Mouse (Mus musculus): ENCODE measurements around the gene Cc2d1a.

Cc2d1a gene

DNA sequence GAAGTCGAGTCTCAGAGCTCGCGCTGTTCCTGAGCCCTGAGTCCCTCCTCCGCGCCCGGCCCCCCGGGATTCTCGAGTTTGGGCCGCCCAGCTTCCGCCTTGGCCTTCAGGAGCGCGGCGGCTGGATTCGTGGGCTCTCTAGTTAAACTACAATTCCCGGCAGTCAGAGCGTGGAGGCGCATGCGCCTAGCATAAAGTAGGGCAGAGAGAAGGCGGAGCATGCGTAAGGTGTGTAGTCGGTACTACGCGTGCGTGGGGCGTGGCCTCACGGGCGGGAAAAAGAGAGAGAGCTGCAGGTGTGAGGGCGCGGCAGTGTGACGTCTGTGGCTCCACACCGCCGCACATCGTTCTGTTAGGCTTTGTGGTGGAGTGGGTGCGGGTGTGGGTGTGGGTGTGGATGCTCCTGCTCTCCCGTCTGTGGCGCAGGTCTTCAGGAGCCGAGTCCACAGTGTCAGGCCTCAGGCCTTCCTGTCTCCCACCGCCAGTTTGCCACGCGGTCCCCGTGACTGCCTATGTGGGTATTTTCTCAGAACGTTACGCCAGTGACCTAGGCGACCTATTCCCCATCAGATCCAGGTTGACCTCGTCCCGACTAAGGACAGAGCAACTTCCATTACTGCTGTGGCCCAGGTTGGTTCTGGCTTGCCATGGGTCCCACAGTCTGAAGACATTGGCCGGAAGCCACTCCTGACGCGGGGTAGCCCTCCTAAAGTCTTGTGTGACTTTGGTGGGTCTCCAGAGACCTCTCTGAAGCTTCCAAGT, at the start of gene Cc2d1a, which contains the start of gene 4930432K21Rik:
Gene Cc2d1a (minus strand): TSS at position 168 of the 762 bp plus-strand sequence.
Gene 4930432K21Rik (plus strand): TSS at position 257 of the 762 bp plus-strand sequence.
- peak; percentile 94 to 95 for DNase-seq (ENCODE audit: low spot score in 2 of 2)

DNA sequence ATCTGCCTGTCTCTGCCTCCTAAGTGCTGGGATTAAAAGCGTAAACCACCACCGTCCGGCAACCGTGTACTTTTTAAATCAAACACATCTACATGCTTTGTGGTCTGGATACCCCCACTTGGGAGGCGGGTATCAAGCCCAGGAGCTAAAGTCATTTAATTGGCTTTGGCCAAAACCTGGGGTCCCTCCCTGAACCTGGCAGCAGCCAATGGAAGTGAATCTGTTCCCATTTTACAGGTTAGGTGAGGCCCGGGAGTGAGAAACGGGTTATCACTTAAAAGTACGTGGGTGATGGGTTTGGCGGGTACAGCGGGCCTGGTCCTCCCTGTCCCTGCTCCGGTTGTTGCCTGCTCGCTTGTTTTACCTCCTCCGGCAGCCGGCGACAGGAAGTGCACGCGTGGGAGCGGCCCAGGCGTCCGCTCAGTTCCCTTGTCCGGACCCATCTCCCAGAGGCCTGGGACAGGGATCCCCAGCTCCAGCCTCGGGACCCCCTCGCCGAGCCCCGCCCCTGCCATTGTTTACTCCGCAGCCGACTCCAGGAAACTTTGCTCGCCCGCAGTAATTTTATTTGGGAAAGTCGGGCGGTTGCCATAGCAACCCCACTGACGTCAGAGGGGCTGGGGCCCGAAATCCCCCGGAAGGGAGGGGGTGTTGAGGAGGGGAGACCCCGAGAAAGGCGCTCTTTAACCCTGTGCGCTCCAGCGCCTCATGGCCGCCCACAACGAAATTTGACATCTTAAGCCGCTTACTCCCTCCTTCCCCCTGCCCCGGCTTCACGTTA, 49.6 kb upstream of the Cc2d1a start:
- peak; percentile 79 to 80 for DNase-seq (ENCODE audit: low spot score in 2 of 2)

DNA sequence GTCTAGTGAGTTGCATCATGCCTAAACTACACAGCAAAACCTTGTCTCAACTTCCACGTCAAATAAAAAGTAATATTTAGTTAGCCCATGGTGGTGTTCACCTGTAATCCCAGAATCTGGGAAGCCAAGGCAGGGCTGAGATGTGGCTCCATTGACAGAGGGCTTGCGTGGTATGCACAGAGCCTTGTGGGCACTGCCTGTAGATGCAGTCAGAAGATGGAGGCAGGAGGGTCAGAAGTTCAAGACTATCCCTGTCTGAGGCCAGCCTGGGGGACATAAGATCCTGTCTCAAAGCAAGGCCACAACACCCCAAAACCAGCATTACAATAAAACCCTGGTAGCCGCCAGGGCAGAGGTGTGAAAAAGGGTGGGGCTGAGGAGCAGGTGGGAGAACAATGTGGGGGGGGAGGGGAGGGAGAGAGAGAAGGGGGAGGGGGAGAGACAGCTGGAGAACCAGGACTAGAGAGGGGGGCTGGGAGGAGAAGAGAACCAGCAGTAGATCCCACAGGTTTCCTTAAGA, 46.5 kb upstream of the Cc2d1a start:
- DNase-seq (ENCODE audit: low spot score in 2 of 2), result no peak

DNA sequence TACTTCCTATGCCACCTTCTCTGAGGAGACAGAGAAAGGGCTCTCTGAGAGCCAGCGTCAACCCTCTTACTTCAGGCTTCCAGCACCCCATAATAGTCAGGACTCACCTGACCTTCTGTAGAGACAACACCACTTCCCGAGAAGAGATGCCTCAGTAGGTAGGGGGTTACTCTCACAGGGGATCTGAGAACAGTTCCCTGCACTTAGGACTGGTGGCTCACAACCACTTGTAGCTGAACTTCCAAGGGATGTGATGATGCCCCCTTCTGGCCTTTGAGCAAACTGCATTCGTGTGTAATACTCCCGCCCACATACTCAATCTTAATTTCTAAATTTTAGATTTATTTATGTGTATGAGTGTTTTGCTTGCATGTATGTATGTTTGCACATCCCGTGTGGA, 45.8 kb upstream of the Cc2d1a start:
- DNase-seq (ENCODE audit: low spot score in 2 of 2), result no peak

DNA sequence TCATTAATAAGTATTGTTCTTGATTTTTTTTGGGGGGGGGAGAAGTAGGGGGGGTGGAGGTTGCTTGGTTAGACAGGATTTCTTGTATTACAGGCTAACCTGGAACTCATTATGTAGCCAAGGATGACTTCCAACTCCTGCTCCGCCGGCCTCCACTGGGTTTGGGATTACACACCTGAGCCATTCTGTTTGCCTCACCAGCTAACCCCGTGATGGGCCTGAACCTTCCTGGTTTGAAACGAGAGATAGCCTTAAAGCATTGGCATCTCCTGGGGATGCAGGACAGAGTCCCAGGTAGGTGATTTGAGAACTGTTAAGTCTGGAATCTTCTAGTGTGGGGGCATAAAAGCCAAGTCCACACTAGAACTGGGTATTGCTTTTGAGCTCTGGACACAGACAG, 45.4 kb upstream of the Cc2d1a start:
- no peak for DNase-seq (ENCODE audit: low spot score in 2 of 2)

DNA sequence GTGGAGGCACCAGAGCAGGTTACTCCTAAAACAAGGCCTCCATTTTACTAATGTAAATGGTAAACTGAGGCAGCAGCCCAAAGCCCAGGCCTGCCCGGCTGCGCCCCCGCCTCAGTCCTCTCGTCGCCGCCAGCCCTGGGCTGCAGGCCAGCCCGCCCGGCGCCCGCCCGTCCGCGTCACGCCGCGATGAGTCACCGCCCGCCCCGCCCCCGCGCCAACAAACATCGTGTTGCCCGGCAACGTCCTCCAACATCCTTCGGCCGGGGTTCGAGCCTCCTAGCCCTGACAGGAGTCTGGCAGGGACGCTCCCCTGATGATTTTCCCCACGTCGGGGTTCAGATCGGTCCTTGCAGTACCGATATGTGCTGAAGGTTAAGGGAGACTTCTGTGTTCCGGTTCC, 44.8 kb upstream of the Cc2d1a start:
- DNase-seq (ENCODE audit: low spot score in 2 of 2), result peak in 1 of 2 experiments; percentile 42

DNA sequence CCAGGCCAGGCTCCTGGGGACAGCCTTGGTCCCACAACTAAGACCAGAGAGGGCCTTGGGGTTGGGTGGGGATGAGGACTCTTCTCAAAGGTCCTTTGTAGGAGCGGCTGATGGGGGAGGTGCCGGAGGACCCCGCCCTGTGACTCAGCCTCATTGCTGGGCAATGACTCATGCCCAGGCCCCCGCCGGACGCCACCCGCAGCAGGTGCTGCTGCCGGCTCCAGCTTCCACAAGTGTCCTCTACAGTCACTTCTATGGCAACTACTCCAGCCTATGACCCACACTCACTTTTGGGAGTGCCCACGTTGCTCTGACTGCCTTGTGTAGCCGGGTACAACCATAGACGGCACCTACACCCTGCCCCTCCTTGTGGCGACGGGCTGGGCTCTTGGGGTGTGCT, 44.3 kb upstream of the Cc2d1a start:
- DNase-seq (ENCODE audit: low spot score in 2 of 2), result no peak

DNA sequence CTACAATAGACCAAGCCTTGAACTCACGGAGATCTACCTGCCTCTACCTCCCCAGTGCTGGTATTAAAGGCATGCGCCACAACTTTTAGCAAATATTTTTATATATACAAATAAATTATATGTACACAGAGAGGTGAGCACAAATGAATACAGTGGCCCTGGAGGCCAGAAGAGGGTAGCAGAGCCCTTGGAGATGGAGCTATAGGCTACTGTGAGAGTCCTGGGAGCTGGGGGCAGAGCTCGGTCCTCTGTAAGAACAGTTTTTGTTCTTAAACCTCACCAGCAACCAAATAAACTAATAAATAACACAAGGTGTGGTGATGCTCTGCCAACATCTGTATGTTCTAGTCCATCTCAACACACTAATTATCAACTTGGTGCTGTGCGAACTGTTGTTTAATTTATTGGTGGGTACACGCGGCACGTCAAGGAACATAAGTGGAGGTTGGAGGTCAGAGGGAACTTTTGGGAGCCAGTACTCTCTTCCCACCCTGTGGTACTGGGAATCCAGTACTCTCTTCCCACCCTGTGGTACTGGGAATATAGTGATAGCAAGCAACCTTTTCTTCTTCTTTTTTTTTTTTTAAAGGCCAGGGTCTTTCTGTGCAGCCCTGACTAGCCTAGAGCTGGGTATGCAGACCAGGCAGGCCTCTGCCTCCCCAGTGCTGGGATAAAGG, 42.6 kb upstream of the Cc2d1a start:
- DNase-seq (ENCODE audit: low spot score in 2 of 2), result no peak

DNA sequence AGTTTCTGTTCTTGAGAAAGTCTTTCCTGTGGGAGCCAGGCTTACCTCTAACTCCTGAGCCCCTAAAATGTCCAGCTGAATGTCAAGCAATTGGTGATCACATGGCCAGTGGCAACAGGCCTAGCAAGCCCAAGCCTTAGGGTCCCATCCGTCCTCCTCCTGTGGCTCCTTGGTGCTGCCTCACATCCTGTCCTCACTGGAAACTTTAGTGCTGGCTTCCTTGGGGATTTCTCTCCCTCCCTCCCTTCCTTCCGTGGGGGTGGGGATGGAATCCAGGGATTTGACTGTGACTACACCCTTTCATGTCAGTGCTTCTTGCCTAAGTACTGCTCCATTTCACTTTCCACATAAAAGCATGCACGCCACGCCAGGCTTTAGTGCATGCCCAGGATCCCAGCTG, 41.9 kb upstream of the Cc2d1a start:
- no peak for DNase-seq (ENCODE audit: low spot score in 2 of 2)

DNA sequence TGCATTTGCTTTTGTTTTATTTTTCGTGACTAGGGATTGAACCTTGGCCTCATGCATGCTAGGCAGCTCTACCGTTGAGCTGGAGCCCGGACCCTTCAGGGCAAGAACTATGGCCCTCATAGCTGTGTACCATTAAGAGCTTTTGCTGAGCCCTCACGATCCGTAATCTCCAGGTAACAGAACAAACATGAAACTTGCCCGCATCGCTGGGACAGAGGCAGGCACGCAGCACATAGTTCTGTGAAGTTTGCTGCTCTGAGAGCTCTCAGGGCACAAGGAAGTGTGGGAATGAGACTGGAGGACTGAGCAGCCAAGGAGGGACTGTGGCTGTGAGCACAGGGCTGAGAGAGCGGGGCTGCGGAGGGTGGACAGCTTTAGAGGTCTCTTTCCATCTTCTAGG, 40.9 kb upstream of the Cc2d1a start:
- no peak for DNase-seq (ENCODE audit: low spot score in 2 of 2)

DNA sequence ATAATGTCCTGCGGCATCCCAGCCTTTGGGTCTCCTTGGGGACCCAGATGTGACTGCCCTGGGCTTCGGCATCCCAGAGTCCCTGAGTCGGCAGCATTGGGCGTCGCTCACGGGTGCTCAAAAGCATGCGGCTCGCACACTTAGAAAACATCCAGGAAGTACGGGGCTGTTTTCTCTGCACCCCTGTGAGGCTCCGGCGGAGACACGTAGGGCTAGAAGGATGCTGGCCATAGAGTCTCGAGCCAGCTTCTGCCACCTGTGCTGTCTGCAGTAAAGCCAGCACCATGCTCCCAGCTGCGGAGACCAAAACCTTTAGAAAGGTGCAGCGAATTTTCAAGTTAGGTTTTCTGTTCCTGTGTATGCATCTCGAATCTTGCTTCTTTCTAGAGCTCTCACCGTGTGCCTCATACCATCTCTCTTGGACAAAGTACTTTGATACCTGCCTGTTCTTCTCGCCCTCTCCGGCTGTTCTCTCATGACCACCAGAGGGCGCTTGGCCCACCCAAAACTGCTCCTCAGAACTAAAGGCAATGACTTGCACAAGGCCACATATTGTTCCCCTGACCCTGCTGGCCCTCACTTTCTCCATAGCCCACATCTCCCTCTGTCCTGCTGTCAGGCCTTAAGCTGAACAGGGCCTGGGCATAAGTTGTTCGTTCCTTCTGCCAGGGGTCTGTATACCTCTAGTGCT, 39.5 kb upstream of the Cc2d1a start:
- DNase-seq (ENCODE audit: low spot score in 2 of 2), result peak; percentile 76 to 87

DNA sequence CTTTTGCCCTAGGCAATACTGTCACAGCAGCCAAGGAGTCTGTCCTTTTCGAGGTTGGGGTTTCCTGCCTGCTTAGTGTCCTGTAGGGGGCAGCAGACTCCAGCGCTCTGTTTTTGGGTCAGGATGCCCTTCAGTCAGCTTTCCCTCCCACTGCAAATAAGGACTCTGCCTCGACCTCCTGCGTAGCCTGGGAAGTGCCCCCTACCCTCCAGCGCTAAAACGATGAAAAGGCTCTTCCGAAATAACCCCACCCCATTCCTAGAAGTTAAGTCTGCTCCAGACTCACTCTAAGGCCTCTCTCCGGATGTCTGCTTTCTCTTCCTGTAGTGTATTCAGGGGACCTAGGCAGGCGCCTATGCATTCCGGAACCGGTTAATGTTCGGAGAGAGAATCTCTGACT, 38.8 kb upstream of the Cc2d1a start:
- peak; percentile 67 to 82 for DNase-seq (ENCODE audit: low spot score in 2 of 2)

DNA sequence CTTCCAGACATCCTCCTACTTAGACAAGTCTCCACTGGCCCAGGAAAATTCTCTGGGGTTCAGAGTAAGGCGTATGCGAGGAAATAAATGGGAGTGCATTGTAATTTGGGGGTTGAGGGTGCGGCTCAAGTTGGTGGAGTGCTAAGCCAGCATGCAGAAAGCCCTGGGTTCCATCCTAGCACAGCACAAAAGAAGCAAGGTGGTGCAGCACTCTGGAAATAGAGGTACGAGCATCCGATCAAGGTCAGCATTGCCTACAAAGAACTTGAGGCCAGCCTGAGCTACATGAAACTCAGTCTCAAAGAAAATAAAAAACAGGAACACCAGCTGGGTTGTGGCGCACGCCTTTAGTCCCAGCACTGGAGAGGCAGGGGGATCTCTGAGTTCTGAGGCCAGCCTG, 37.4 kb upstream of the Cc2d1a start, which contains the start of gene Nanos3:
Gene Nanos3 (minus strand): TSS at position 101 of the 400 bp plus-strand sequence.
- no peak for DNase-seq (ENCODE audit: low spot score in 2 of 2)

DNA sequence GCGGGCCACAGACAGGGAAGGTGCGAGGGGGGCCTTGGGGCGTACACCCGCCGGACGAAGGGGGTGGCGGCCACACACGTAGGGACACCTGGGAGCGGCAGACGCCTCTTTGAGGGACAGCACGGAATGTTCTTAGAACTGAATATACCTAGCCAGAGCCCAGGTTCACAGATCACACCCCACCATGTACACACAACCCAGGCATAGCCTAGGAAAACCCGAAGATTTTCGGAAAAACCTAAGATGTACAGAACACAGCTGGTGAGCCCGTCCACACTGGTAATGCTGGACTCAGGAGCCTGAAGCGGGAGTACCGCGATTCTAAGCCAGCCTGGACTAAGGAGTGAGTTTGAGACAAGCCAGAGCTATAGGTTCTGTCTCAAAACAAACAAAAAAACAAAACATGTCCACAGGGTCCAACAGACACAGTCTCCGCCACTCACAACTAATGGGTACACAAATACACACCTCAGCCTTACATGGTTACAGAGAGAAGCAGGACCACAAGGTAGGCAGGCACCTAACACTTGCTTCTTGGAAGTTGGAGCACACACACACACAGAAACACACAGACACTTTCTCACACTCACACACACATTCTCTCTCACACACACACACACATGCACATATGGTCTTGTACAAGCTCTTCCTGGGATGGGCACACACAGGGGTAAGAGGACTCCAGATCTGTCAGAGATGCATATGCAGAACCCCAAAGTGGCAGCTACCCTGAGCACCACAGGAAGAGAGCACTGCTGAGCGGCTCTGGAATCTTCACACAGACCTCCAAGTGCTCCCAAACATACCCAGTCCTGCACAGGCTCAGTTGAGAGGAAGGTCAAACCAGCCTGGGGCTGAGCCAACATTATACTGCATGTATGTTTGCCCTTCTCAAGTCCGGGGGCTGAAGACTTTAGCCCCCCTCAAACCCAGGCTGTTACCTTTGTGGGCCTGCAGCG, 36.6 kb upstream of the Cc2d1a start:
- DNase-seq (ENCODE audit: low spot score in 2 of 2), result no peak

DNA sequence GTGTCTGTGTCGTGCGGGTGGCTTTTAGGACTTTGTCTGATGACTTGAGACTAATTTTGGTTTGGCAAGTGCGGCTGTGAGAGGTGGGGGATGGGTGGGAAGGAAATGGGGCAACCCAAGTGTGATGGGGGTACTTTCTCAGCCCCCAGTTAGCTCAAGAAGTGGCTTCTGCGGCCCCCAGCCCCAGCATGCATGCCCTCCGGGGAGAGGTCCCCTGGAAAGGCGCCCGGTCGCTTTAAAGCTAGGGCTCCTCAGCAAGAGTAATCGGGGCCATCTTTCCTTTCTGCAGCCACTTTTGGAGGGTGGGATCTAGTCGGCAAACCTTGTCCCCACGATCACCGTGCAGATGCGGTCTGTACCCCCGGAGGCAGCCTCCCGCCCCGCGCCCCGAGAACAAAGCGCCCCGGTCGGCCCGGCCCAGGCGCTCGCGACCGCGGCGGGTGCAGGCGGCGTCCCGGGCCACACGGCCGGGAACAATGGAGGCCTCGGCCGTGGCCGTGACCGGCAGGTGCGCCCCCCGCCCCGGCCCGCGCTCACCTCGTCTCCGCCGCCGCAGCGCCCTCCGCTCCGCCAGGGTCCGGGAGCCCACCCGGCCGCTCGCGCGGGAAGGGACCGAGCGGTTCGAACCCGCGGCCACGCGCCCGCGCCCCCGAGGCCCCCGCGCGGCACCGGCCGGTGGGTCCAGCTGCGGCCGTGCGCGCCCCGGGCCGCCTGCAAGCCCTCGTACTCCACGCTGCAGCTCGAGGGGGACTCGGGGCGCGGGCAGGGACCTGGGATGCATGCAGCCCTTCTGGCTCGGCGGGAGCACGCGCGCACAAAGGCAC, 35.7 kb upstream of the Cc2d1a start:
- DNase-seq (ENCODE audit: low spot score in 2 of 2), result peak; percentile 71 to 75

DNA sequence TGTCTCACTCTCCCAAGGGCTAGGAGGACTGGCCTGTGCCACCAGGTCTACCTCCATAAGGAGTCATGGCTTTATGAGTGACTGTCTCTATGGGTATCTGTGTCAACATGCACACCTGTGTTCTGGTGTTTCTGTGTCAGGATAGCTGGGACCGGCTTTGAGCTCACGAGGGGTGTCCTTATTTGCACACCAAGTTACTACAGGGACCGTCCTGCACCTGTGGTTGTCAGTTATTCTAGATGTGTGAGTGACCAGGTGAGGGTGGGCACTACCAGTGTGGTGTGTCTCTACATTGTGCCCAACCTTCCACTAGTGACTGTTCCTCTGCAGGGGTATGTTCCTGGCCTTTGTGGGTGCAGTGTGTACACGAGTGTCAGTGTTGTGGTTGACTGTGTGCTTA, 35.1 kb upstream of the Cc2d1a start:
- no peak for DNase-seq (ENCODE audit: low spot score in 2 of 2)

DNA sequence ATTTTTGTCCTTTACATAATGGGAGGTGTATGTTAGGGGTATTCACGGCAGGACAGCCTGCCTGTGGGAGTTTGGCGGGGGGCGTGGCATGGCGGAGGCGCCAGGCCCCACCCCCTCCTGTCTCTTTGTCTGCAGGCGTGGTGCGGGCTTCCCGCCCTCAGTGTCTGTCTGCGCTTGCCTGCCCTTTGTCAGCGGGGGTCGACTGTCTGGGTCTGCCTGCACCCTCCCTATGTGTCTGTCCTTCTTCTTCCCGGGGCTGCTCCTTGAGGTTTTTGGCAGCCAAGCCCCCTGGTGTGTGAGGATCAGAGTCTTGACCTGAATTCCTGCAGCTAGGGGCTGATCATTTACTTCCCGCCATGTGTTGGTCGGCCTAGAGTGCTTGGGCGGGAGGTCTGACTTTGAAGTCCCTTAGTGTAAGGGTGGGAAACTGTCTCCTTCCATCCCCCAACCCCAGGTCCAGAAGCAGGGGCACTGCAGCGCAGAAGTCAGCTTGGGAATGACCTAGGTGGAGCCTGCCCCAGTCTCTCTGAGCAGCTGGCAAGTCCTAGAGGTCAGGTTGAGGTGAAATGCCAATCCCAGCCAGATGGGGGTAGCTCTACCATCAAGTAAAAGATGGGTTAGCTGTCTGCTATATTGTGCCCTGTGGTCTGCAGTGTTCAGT, 32.9 kb upstream of the Cc2d1a start:
- DNase-seq (ENCODE audit: low spot score in 2 of 2), result peak; percentile 74 to 78

DNA sequence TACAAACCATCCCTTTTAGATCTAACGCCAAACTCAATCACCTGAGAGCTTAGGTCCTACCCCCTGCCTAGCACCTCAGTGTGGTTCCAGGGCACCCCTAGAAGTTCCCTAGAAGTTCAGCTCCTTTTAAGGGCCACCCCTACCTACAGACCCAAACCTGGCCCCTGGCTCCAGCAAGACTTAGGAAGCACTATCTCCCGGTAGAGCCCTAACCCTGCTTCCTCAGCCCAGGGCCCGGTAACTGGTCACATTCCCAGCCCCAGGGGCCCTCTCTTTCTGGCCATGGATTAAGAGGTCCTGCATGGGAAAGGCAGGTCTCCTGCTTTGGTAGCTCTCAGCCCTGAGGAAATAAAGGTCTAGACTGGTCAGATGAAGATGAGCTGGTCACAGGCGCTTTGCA, 32.2 kb upstream of the Cc2d1a start:
- DNase-seq (ENCODE audit: low spot score in 2 of 2), result no peak

DNA sequence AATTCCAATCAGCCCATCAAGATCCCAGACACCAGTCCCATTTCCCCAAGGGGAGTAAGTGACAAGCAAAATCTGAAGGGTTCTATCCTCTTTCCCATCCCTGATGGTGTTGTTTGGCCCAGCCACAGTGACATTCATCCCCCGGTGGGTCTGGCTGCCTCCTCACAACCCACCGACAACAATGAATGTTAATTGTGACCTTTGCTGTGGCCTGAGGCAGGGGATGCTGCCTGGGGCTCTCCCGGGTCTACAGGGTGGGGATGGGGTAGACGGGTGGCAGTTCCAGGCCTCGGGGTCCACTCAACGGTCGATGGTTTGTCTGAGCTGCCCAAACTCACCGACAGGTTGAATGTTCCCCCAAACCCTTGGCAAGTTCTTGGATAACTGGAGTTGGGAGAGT, 30.9 kb upstream of the Cc2d1a start:
- no peak for DNase-seq (ENCODE audit: low spot score in 2 of 2)
